In the genomic region with DNA sequence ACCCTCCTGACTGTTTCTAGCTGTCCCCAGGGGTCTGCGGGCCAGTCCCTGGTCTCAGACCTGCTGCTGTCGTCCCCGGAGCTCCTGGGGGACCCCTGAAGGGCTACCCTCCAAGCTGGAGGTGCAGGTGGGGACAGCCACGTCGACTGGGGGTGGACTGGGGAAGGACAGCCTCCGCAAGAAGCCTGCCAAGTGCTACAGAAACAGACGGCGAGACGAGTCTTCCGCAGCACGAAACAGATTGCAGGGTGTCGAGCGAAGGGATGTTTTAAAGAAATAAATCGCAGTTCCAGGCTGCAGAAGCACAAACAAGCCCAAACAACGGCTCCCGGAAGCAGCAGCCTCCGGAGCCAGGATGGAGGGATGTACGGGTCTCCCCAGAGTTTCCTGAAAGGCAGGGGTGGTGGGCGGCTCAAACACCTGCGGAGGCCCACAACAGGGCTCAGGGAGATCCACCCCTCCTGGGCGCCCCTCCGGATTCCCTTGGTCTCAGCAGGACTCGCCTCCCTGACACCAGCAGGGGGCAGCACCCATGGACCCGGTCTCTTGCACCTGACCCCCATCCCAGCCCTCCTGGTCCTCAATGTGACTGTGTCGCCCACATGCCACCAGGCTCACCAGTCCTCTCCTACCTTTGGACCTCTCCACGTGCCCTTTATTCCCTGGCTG, we compare ENCODE assay signal across 8 mouse cellular contexts. TPM values are rescaled to one million over a fixed set of nuclear protein-coding genes. Genes with fewer than 3 reads are reported as not detected.
A peak's percentile ranks its signal among the peaks of the same experiment; 100 is the strongest.
DNase-seq lines count a peak whose midpoint lies in the region; ATAC-seq and TF ChIP-seq lines count a peak whose summit lies in the region.

No protein-coding gene starts in this region.

- no peak for TF ChIP-seq EP300 in ES-Bruce4 (IDR thresholded peaks at IDR 0.05; ENCODE audit: insufficient read depth, low read depth, low read length)

- peak; percentile 72 for TF ChIP-seq CTCF in ES-Bruce4 (IDR thresholded peaks at IDR 0.05; ENCODE audit: low read depth, low read length)

- ATAC-seq in hindbrain, embryonic 14.5 days (ENCODE audit: low FRiP score): no peak
- peak; percentile 45 for ATAC-seq in megakaryocyte, adult 5-6 weeks (ENCODE audit: poor library complexity, severe bottlenecking)
- no peak for ATAC-seq in activated CD4-positive, CD25-positive, alpha-beta regulatory T cell, adult 4 months

- no peak overlapping the region for H3K4me3 ChIP-seq in ES-Bruce4 (ENCODE audit: low read depth, low read length)
- H3K4me3 ChIP-seq in hindbrain, embryonic 14.5 days (replicated peaks; ENCODE audit: low read length): no peak overlapping the region

- H3K4me1 ChIP-seq in ES-Bruce4 (ENCODE audit: control insufficient read depth, insufficient read depth, low read length): no peaks in the 10 kb centered on the region
- no peaks in the 10 kb centered on the region for H3K4me1 ChIP-seq in hindbrain, embryonic 14.5 days (replicated peaks; ENCODE audit: control insufficient read depth, insufficient read depth, low read length)

- no peaks in the 10 kb centered on the region for H3K9me3 ChIP-seq in ES-Bruce4 (replicated peaks; ENCODE audit: control insufficient read depth, insufficient read depth, low read length, poor library complexity, severe bottlenecking)
- H3K9me3 ChIP-seq in hindbrain, embryonic 14.5 days (ENCODE audit: control insufficient read depth, low read length): no peaks in the 10 kb centered on the region

- H3K9ac ChIP-seq in ES-Bruce4 (ENCODE audit: low read depth, poor library complexity, severe bottlenecking): no peak overlapping the region
- no peak overlapping the region for H3K9ac ChIP-seq in hindbrain, embryonic 14.5 days

- H3K36me3 ChIP-seq in ES-Bruce4 (ENCODE audit: control insufficient read depth, insufficient read depth, low read length, poor library complexity, severe bottlenecking): no peaks in the 10 kb centered on the region
- H3K36me3 ChIP-seq in hindbrain, embryonic 14.5 days (replicated peaks; ENCODE audit: control insufficient read depth, insufficient read depth): peaks cover 4% of the 10 kb centered on the region; the same call in 1 of the 2 replicates

- peak; percentile 59 for DNase-seq in kidney, postnatal 10 days
- DNase-seq in kidney, postnatal 14 days: no peak
- DNase-seq in cerebellum, postnatal 10 days: peak; percentile 78 to 84
- DNase-seq in hindbrain, embryonic 14.5 days (ENCODE audit: low spot score): no peak
- peak; percentile 56 to 59 for DNase-seq in thymus, postnatal 36 days

- H3K27me3 ChIP-seq in ES-Bruce4 (ENCODE audit: control insufficient read depth, insufficient read depth, low read length, poor library complexity, severe bottlenecking): no peaks in the 10 kb centered on the region
- no peaks in the 10 kb centered on the region for H3K27me3 ChIP-seq in hindbrain, embryonic 14.5 days (ENCODE audit: control insufficient read depth, insufficient read depth, low read length)

- WGBS in hindbrain, embryonic 14.5 days: 61% methylated on average over 26 of the region's 26 CpGs

- TF ChIP-seq POLR2A in ES-Bruce4 (IDR thresholded peaks at IDR 0.05; ENCODE audit: insufficient read depth, low read length): no peak

- H3K4me2 ChIP-seq in hindbrain, embryonic 14.5 days (replicated peaks): no peak overlapping the region

- no peak overlapping the region for H3K27ac ChIP-seq in ES-Bruce4 (ENCODE audit: insufficient read depth, low read length)
- peak overlapping the region; percentile 26; the same call in 1 of the 2 replicates for H3K27ac ChIP-seq in hindbrain, embryonic 14.5 days

RNA-seq across cellular contexts. Expression of gene Tbc1d16, which starts 29.6 kb away (rescaled TPM):
- 15.8 and 15.9 TPM in 2 replicates for polyA plus RNA-seq in ES-Bruce4 (2011; ENCODE audit: insufficient read depth, insufficient read length, low read depth, missing spikeins)
- 39.3 and 41.2 TPM in 2 replicates for polyA plus RNA-seq in hindbrain, embryonic 14.5 days (2014; fragmentation: Nextera tagmentation; extraction: Ambion mirVana)
- total RNA-seq in megakaryocyte, adult 5-6 weeks (2015): 0.64 and 0.71 TPM in 2 replicates
- total RNA-seq in megakaryocyte, adult 5-6 weeks (2017): 0.53 and 0.59 TPM in 2 replicates
- under 1 TPM; 0.75 to 0.78 TPM for polyA plus RNA-seq in activated CD4-positive, CD25-positive, alpha-beta regulatory T cell, adult 4 months (2017; shearing (Covaris generic))

RNA-seq across cellular contexts. Expression of gene Ccdc40, which starts 29.7 kb away (rescaled TPM):
- 4.1 and 8.1 TPM in 2 replicates for polyA plus RNA-seq in ES-Bruce4 (2011; ENCODE audit: insufficient read depth, insufficient read length, low read depth, missing spikeins)
- polyA plus RNA-seq in hindbrain, embryonic 14.5 days (2014; fragmentation: Nextera tagmentation; extraction: Ambion mirVana): 12.0 and 14.1 TPM in 2 replicates
- 0.21 and 0.31 TPM in 2 replicates for total RNA-seq in megakaryocyte, adult 5-6 weeks (2015)
- 0.65 and 1.1 TPM in 2 replicates for total RNA-seq in megakaryocyte, adult 5-6 weeks (2017)
- polyA plus RNA-seq in activated CD4-positive, CD25-positive, alpha-beta regulatory T cell, adult 4 months (2017; shearing (Covaris generic)): 1 to 10 TPM; 1.0 to 2.0 TPM

Comparison
In these comparisons a context has a peak if more than half of its experiments do, and no peak if none do; other contexts are left out.
1. DNase-seq: peak in kidney, postnatal 10 days (single experiment), cerebellum, postnatal 10 days (2 of 2) and thymus, postnatal 36 days (2 of 2); none in kidney, postnatal 14 days (single experiment) and hindbrain, embryonic 14.5 days (single experiment).